Mouse (Mus musculus) mesoderm, embryonic 11.5 days (tissue): ENCODE results near the gene Fgf23.

Experiments
- DNase-seq: peaks from one replicate; pipeline ENCODE4 v3.0.0-alpha.2; 2012; ENCODE audit warnings: low read depth, low spot score

The Fgf23 gene

GRCm38 (mm10) chr6:127114753-127115456 lies 42.2 kb downstream of the Fgf23 start:
- no peak for DNase-seq

GRCm38 (mm10) chr6:127122221-127122806 lies 49.6 kb downstream of the Fgf23 start:
- DNase-seq, result no peak

GRCm38 (mm10) chr6:127122996-127123395 lies 50.3 kb downstream of the Fgf23 start:
- no peak for DNase-seq

- no peak for DNase-seq
Observed at GRCm38 (mm10) chr6:127123506-127123905, 50.8 kb downstream of the Fgf23 start.

GRCm38 (mm10) chr6:127129659-127130058 lies 57.0 kb downstream of the Fgf23 start:
- DNase-seq, result no peak

GRCm38 (mm10) chr6:127130377-127130776 lies 57.7 kb downstream of the Fgf23 start:
- no peak for DNase-seq
